Mouse (Mus musculus) kidney, adult 2 months (tissue): ENCODE measurements around the gene Arsg. TPM values are rescaled to one million over a fixed set of nuclear protein-coding genes. Genes with fewer than 3 reads are reported as not detected.

Source experiments
- DNase-seq: peaks from one replicate; pipeline ENCODE4 v3.0.0; 2021
- H3K27ac ChIP-seq: fragments of 200-500 bp; 2 replicates; pipeline ENCODE4 v1.5.1; 2012; ENCODE audit warnings: low read depth, low read length, control low read depth, inconsistent platforms; ENCODE audit not compliant: insufficient read depth
- H3K27me3 ChIP-seq: fragments of 200-500 bp; replicated peaks from 2 replicates; pipeline ENCODE4 v1.6.1; 2012; ENCODE audit warnings: mild to moderate bottlenecking, moderate library complexity, low read length, inconsistent platforms; ENCODE audit not compliant: control insufficient read depth, insufficient read depth
- H3K36me3 ChIP-seq: fragments of 200-500 bp; 2 replicates; pipeline ENCODE4 v1.6.1; 2012; ENCODE audit warnings: mild to moderate bottlenecking, moderate library complexity, low read length, inconsistent platforms; ENCODE audit not compliant: control insufficient read depth, insufficient read depth
- H3K4me1 ChIP-seq: fragments of 200-500 bp; 2 replicates; pipeline ENCODE4 v1.6.1; 2011; ENCODE audit warnings: low read length; ENCODE audit not compliant: control insufficient read depth, insufficient read depth
- H3K4me3 ChIP-seq: fragments of 200-500 bp; 2 replicates; pipeline ENCODE4 v1.5.1; 2011; ENCODE audit warnings: mild to moderate bottlenecking, low read depth, low read length, control low read depth; ENCODE audit not compliant: insufficient read depth
- CTCF ChIP-seq: fragments of 200-500 bp; conservative IDR thresholded peaks from 2 replicates; pipeline ENCODE4 v1.5.1; 2011; ENCODE audit warnings: low read depth, mild to moderate bottlenecking, control low read depth, low read length, moderate library complexity, mixed read lengths; ENCODE audit not compliant: insufficient read depth, insufficient read length
- POLR2A ChIP-seq: fragments of 200-500 bp; IDR thresholded peaks from one replicate; pipeline ENCODE4 v1.6.1; 2011; ENCODE audit warnings: low read depth, low read length, control low read depth
- WGBS: fragments of 180-500 bp; shearing (Covaris S2); methylation state at CpG from one replicate; pipeline ENCODE4 v1.1.7; 2018; 5-methylcytosine and 5-hydroxymethylcytosine counted together
- polyA plus RNA-seq: library from polyadenylated mRNA; depleted of rRNA; stranded (reverse); fragments of >200 nt; gene quantifications from 2 replicates; pipeline ENCODE4 v1.2.3, GENCODE M21; 2012

Gene Arsg
- polyA plus RNA-seq, 1 experiment = 20.9 TPM

DNA sequence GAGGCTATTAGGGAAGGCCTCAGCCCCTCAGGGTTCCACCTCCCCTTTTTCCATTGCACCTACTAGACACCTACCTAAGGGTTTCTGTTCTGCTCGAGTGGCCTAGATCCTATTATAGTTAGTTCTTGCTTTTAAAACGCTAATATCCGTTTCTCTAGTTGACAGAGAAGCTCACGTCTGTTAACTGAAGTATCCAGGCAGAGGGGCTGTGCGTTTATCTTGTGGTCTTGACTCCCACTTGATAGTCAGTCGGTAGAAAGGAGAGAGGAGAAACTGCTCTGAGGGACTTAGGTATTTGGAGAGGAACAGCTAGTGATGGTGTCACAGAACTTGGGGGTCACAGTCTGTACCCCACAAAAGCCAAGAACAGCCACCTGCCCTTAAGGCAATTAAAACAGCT lies 3.5 kb downstream of the Arsg start:
- H3K27me3 ChIP-seq = no peaks in the 10 kb centered on the region
- WGBS = 84% methylated on average over 6 of the region's 6 CpGs
- H3K4me1 ChIP-seq = peaks cover 5% of the 10 kb centered on the region; the same call in 1 of the 2 replicates
- H3K36me3 ChIP-seq = no peaks in the 10 kb centered on the region
- no peak for TF ChIP-seq CTCF
- no peak for TF ChIP-seq POLR2A
- no peak overlapping the region for H3K4me3 ChIP-seq
- H3K27ac ChIP-seq = no peak overlapping the region
- DNase-seq = no peak

DNA sequence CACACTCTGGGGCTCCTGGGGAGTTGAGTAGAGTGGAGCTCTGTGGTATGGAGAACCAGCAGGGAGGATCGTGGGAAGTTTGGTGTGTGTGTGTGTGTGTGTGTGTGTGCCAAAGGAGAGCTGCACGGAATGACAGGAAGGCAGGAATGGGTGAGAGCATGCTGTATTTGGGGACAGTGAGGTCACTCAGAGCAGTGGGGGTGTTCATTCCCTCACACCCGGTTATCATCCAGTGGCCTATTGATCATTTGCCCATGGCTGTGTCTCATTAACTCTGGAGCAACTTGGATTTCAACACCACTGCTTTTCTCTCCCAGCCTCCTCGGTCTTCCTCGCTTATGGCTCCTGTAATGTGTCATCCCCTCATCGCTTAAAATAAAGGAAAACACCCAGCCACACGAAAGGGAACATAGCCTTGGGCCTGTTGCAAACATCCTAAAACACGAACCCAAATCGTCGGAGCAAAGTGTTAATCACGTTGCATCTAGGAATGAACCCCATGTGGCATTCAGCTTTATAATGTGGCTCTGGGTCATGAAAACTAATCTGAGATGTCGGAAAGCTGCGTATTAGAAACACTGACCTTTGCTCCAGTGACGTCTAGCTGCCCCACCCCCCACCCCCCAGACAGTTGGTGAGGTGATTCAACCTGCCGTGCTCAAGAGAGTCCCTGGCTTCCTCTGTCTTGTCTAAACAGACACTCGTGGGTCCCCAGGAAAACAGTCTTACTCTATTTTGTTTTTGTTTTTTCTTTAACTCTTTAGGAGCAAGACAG lies 4.6 kb downstream of the Arsg start:
- no peak for DNase-seq
- no peak for TF ChIP-seq CTCF
- TF ChIP-seq POLR2A = no peak
- H3K36me3 ChIP-seq = no peaks in the 10 kb centered on the region
- no peaks in the 10 kb centered on the region for H3K27me3 ChIP-seq
- no peak overlapping the region for H3K4me3 ChIP-seq
- 43% methylated on average over 16 of the region's 16 CpGs for WGBS
- H3K4me1 ChIP-seq = peaks cover 5% of the 10 kb centered on the region; the same call in 1 of the 2 replicates
- H3K27ac ChIP-seq = peak overlapping the region; percentile 41; the same call in 1 of the 2 replicates

DNA sequence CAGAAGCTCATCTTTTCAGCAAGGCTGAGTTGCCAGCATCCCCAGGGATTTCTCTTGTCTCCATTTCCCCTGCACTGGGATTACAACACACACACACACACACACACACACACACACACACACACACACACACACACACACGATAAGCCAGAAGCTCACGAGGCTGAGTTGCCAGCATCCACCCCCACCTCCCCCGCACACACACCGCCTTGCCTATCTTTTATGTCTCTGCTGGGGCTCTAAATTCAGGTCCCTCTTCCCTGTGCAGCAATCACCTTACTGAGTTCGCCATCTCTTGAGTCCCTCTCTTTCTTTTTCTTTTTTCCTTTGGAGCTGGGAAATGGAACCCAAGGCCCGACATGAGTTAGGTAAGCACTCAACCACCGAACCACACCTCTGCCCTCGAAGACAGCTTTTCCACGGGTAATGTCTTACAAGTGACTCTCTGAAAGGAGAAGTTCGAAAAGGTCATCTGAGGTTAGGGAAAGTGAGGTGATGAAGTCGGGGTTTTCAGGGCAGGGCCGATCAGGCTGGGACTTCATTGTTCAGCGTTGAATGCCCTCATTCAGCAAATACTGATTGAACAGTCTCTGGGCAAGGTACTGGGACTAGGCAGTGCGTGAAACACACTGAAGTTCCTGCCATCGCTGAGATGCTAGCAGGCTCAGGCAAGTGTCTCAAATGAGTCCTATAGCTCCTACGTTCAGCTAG lies 6.6 kb downstream of the Arsg start:
- H3K36me3 ChIP-seq = no peaks in the 10 kb centered on the region
- no peaks in the 10 kb centered on the region for H3K27me3 ChIP-seq
- H3K27ac ChIP-seq = no peak overlapping the region
- TF ChIP-seq CTCF = no peak
- TF ChIP-seq POLR2A = no peak
- H3K4me1 ChIP-seq = peaks cover 5% of the 10 kb centered on the region; the same call in 1 of the 2 replicates
- 80% methylated on average over 16 of the region's 16 CpGs for WGBS
- no peak overlapping the region for H3K4me3 ChIP-seq
- DNase-seq = no peak

DNA sequence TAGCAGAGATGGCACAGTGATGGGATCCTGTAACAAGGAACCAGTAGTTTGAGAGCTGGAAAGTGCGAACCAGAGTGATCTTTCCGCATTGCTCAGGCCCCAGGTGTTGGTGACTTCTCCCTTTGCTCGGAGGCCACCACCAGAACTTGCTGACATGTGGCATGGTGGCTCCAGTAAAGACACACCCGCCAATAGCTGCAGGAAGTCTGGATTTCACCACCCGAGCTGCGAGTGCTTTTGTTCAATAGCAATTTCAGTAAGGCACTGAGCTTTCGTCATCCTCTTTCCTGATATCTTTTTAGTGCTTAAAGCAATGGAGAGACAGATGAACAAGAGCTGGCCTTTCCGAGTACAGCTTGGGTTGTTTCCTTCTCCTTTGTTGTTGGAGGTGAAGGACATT lies 7.3 kb downstream of the Arsg start:
- H3K36me3 ChIP-seq = no peaks in the 10 kb centered on the region
- no peaks in the 10 kb centered on the region for H3K27me3 ChIP-seq
- DNase-seq = no peak
- no peak for TF ChIP-seq POLR2A
- peaks cover 10% of the 10 kb centered on the region; the same call in 1 of the 2 replicates for H3K4me1 ChIP-seq
- no peak overlapping the region for H3K4me3 ChIP-seq
- 87% methylated on average over 8 of the region's 8 CpGs for WGBS
- no peak overlapping the region for H3K27ac ChIP-seq

DNA sequence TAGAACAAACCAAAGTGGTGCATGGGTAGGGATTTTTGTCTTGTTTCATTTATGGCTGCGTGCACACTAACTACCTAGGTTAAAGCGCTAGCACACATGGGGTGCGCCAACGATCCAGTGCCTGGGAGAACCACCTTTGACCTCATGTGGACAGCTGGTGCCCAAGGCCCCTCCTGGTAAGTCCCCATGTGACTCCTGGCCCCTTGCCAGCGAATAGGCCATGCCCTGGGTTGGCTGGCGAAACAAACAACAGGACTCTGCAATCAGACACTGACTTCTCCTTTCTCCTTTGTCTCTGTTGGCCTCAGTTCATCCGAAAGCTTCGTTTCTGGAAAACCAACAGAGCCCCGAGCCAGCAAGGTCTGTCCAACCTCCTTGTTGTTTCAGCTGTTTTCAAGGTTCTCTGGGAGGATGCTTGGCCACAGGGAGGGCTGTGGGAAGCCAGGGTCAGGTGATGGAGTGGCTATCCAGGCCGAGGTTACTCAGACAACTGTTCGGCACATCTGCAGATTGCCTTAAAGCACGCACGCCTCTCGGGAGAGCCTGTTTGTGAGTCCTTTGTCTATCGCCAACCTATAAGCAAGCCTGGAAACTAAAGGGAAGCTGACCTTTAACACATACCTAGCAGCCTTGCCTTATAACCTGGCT lies 12.3 kb downstream of the Arsg start:
- 50% methylated on average over 15 of the region's 15 CpGs for WGBS
- H3K4me1 ChIP-seq = peaks cover 15% of the 10 kb centered on the region
- TF ChIP-seq CTCF (no peak), POLR2A (no peak)
- H3K36me3 ChIP-seq = no peaks in the 10 kb centered on the region
- peak overlapping the region; percentile 15; the same call in 1 of the 2 replicates for H3K27ac ChIP-seq
- DNase-seq = peak; percentile 94
- H3K27me3 ChIP-seq = no peaks in the 10 kb centered on the region
- H3K4me3 ChIP-seq = peak overlapping the region; percentile 15; the same call in 1 of the 2 replicates

DNA sequence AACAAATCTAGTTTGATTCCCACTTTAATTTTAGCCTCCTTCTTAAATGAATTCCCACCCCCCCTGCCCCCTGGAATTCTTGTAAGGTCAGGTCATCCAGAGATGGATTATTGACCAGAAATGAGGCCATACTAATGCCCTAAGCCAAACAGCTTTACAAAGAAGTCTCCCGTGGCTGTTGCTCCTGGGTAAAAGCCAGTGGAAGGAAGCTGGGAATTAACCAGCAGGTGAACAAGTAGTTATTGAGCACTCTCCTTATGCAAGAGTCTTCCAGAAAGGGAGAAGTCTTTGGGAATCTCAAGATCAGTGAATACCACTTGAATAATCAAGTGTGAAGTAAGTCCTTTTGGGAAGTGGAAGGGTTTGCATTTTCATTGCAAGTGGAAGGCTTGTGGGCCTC lies 13.9 kb downstream of the Arsg start:
- 40% methylated on average over 1 of the region's 1 CpGs for WGBS
- peaks cover 15% of the 10 kb centered on the region for H3K4me1 ChIP-seq
- H3K4me3 ChIP-seq = no peak overlapping the region
- peak; percentile 66 for DNase-seq
- TF ChIP-seq CTCF (no peak), POLR2A (no peak)
- no peaks in the 10 kb centered on the region for H3K27me3 ChIP-seq
- H3K36me3 ChIP-seq = no peaks in the 10 kb centered on the region
- no peak overlapping the region for H3K27ac ChIP-seq
